Mouse (Mus musculus) embryo, embryonic 11.5 days (tissue): ENCODE measurements at regions not wholly inside any gene's neighbourhood (a gene's known extent, or its start where the extent isn't known, plus 50 kb on each side); places are given as distances from the start of the nearest gene placed in this dataset.

Experiments
- DNase-seq: peaks from one replicate; pipeline ENCODE4 v3.0.0-alpha.2; 2012; ENCODE audit warnings: low read depth, low spot score

- no peak for DNase-seq
Measured at GRCm38 (mm10) chr13:119358696-119359095, 69.7 kb upstream of the Paip1 start.

- peak; percentile 32 for DNase-seq
Measured at GRCm38 (mm10) chr13:119363379-119363778, 65.0 kb upstream of the Paip1 start.

GRCm38 (mm10) chr13:119364160-119364559, 64.2 kb upstream of the Paip1 start:
- DNase-seq = no peak

- no peak for DNase-seq
Measured at GRCm38 (mm10) chr13:119367544-119367943, 60.9 kb upstream of the Paip1 start.

- DNase-seq = peak; percentile 39
Measured at GRCm38 (mm10) chr13:119378404-119379037, 49.9 kb upstream of the Paip1 start.
